Mouse (Mus musculus): ENCODE measurements around the gene Ppcdc.

DNA sequence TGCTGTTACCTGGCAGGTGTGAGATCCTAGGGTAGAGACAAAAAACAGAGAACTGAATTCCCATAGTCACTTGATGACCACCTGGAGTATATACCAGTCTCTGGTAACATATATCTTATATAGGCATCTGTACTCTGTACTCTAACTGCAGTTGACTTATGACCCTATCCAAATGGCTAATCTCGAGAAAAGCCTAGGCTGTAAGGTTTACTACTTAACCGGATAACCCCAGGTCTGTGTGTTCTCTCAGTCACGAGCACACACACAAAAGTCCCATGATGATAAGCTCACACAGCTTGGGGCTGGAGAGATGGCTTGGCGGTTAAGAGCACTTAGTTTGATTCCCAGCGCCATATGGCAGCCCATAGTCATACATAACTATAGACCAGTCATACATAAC, 33.5 kb downstream of the Ppcdc start:
- no peak for TF ChIP-seq CTCF (IDR thresholded peaks at IDR 0.05; ENCODE audit: low read depth)
- no peak for TF ChIP-seq EP300 (IDR thresholded peaks at IDR 0.05; ENCODE audit: low read depth)
